Mouse (Mus musculus): ENCODE measurements around the gene Ets1. TPM values are rescaled to one million over a fixed set of nuclear protein-coding genes. Genes with fewer than 3 reads are reported as not detected.

Gene Ets1
- polyA plus RNA-seq (2021; fragmentation: Nextera tagmentation), result 4.6 and 6.5 TPM in 2 replicates
- long read RNA-seq, experiment 1, partial matches to known transcripts, result 0 of 12 reads
- long read RNA-seq, experiment 1, other reads (novel, unspliced or antisense), result 12 of 12 reads
- long read RNA-seq, experiment 2, full-length matches to known transcripts, result 8 of 18 reads
- long read RNA-seq, experiment 2, partial matches to known transcripts, result 0 of 18 reads
- long read RNA-seq, experiment 2, other reads (novel, unspliced or antisense), result 10 of 18 reads

GRCm38 (mm10) chr9:32635627-32636385, at the start of gene Ets1:
Gene Ets1 (plus strand): TSS chr9:32636221.

Other genes with a start within 250 kb of the Ets1 start
- gene Fli1, start 93.4 kb upstream of the Ets1 start, polyA plus RNA-seq (2021; fragmentation: Nextera tagmentation), result 2.1 and 2.3 TPM in 2 replicates

Data from layer of hippocampus, adult 6 months (tissue).